Mouse (Mus musculus): ENCODE data around the gene Nfkbiz. TPM values are rescaled to one million over a fixed set of nuclear protein-coding genes. Genes with fewer than 3 reads are reported as not detected.

Gene Nfkbiz
- polyA plus RNA-seq, 1 experiment from 2014 or later: 10.0 TPM

DNA sequence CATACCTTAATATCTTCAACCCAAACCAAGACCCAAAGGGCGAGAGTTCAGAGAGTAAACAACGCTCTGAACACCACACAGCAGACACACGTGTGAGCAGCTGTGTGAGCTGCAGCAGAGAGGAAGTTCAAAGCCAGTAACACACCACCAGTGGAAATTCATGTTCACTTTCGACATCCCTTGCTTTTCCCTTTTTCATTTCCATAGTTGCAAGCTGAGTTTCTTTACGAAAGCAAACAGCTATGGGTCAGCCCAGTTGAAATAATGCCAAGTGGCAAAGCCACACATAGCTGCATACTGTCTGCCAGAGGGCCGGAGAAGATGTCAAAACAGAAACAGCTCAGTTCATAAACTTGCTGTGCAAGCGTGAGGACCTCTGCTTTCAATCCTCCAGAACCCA lies 39.9 kb downstream of the Nfkbiz start:
- Histone ChIP-seq H3K9me3 (replicated peaks; ENCODE audit: control insufficient read depth, low read length) (no peaks in the 10 kb centered on the region), H3K27ac (ENCODE audit: low read length) (no peak overlapping the region), H3K36me3 (ENCODE audit: control insufficient read depth, insufficient read depth, low read length) (no peaks in the 10 kb centered on the region), H3K9ac (ENCODE audit: low read length) (no peak overlapping the region), H3K27me3 (ENCODE audit: control insufficient read depth, insufficient read depth, low read length) (no peaks in the 10 kb centered on the region), H3K4me1 (ENCODE audit: control insufficient read depth, insufficient read depth, low read length) (peaks cover 5% of the 10 kb centered on the region; the same call in 1 of the 2 replicates), H3K4me2 (ENCODE audit: low read depth, low read length) (no peak overlapping the region), H3K4me3 (replicated peaks; ENCODE audit: low read length) (no peak overlapping the region)
- 65% methylated on average over 7 of the region's 7 CpGs for WGBS
- no peak for ATAC-seq (ENCODE audit: insufficient read depth, low FRiP score)

DNA sequence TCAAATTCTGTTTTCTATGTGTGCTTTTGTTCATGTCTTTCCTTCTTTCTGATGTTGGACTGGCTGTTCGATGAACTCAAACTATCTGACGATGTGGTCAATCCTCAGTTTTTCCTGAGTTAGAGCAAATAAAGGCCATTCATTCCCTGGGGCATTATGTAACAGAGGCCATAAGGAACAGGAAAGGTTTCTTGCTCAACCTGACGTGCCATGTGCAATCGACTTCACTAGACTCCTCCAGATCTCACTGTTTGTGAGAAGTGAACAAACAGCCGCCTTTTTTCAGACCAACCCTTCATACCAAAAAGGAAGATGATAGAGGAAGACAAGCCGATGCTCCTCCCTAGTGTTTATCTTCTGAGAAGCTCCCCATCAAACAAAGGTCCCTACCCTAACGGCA lies 48.4 kb downstream of the Nfkbiz start:
- Histone ChIP-seq H3K9ac (ENCODE audit: low read length) (no peak overlapping the region), H3K4me2 (ENCODE audit: low read depth, low read length) (no peak overlapping the region), H3K27me3 (ENCODE audit: control insufficient read depth, insufficient read depth, low read length) (no peaks in the 10 kb centered on the region), H3K36me3 (ENCODE audit: control insufficient read depth, insufficient read depth, low read length) (no peaks in the 10 kb centered on the region), H3K9me3 (replicated peaks; ENCODE audit: control insufficient read depth, low read length) (no peaks in the 10 kb centered on the region), H3K4me3 (replicated peaks; ENCODE audit: low read length) (no peak overlapping the region), H3K27ac (ENCODE audit: low read length) (no peak overlapping the region), H3K4me1 (ENCODE audit: control insufficient read depth, insufficient read depth, low read length) (no peaks in the 10 kb centered on the region)
- 79% methylated on average over 7 of the region's 7 CpGs for WGBS
- no peak for ATAC-seq (ENCODE audit: insufficient read depth, low FRiP score)

DNA sequence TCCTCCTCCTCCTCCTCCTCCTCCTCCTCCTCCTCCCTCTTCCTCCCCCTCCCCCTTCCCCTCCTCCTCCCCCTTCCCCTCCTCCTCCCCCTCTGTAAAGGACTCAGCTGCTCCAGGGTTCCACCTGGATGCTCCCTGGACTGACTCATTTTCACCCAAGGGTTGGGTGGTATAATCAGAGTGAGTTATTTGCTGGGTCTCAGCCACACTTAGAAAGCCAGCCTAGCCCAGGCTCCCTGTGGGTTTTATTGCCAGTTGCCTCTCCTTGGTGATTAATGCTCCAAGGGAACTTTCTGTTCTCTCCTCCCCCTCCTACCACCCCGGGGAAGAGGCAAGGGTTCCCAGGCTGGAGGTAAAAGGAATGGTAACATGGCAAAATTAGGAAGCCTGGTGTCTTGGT lies 49.4 kb downstream of the Nfkbiz start:
- H3K27ac ChIP-seq (ENCODE audit: low read length): no peak overlapping the region; the same call in 1 of the 2 replicates
- no peak overlapping the region for H3K4me3 ChIP-seq (replicated peaks; ENCODE audit: low read length)
- no peaks in the 10 kb centered on the region for H3K9me3 ChIP-seq (replicated peaks; ENCODE audit: control insufficient read depth, low read length)
- 36% methylated on average over 1 of the region's 1 CpGs for WGBS
- H3K27me3 ChIP-seq (ENCODE audit: control insufficient read depth, insufficient read depth, low read length): no peaks in the 10 kb centered on the region
- H3K36me3 ChIP-seq (ENCODE audit: control insufficient read depth, insufficient read depth, low read length): no peaks in the 10 kb centered on the region
- no peak for ATAC-seq (ENCODE audit: insufficient read depth, low FRiP score)
- H3K4me1 ChIP-seq (ENCODE audit: control insufficient read depth, insufficient read depth, low read length): no peaks in the 10 kb centered on the region
- H3K9ac ChIP-seq (ENCODE audit: low read length): no peak overlapping the region
- H3K4me2 ChIP-seq (ENCODE audit: low read depth, low read length): no peak overlapping the region

DNA sequence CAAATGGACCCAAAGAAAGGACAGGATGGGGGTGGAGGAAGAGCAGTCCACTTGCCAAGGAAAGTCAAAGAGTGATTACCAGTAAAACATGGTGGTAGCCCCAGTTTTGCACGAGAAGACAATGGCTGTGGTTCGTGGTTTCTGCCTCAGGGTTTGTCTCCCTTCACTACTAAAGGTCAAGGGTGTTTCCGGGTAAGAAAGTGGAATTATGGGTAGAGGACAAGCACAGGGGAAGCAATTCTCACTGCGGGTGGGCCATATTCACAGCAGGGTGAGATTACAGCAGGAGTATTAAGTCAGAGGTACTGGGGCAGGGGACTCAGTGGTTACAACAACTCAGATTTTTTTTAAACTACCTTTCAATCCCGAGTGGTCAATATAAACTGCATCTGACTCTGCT lies 50.0 kb downstream of the Nfkbiz start:
- ATAC-seq (ENCODE audit: insufficient read depth, low FRiP score): no peak
- Histone ChIP-seq H3K4me1 (ENCODE audit: control insufficient read depth, insufficient read depth, low read length) (no peaks in the 10 kb centered on the region), H3K4me2 (ENCODE audit: low read depth, low read length) (no peak overlapping the region), H3K27me3 (ENCODE audit: control insufficient read depth, insufficient read depth, low read length) (no peaks in the 10 kb centered on the region), H3K27ac (ENCODE audit: low read length) (no peak overlapping the region), H3K36me3 (ENCODE audit: control insufficient read depth, insufficient read depth, low read length) (no peaks in the 10 kb centered on the region), H3K9me3 (replicated peaks; ENCODE audit: control insufficient read depth, low read length) (no peaks in the 10 kb centered on the region), H3K9ac (ENCODE audit: low read length) (no peak overlapping the region), H3K4me3 (replicated peaks; ENCODE audit: low read length) (no peak overlapping the region)
- WGBS: 72% methylated on average over 5 of the region's 5 CpGs

DNA sequence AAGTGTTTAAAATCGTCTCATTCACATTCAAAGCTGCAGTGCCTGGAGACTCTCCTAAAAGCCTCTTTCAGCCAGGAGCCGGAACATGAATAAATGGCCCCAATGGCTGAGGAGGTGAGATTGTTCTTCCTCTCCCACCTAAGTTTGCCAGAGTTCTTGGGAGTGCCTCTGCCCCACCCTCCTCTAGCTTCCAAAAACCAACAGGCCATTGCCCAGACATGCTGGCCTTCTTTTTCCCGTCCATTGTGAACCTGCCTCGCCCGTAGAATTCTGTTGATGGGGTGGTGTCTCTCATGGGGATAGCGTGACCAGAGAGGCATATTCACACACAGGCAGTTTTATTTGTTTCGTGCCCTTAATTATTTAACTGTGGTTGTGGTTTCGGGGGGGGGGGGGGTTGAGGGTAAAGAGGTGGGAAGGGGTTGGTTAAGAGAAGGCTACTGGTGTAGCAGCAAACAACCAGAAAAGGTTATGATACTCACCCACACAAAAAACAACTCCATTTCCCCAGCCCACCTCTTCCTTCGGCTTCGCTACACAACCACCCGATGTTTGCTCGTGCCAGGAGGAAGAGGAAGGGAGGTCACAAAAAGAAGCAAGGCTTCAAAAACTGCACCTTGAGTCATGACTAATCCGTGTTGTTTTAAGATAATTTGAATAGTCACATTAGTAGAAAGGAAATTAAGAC lies 51.2 kb downstream of the Nfkbiz start:
- 80% methylated on average over 13 of the region's 13 CpGs for WGBS
- H3K4me3 ChIP-seq (replicated peaks; ENCODE audit: low read length): no peak overlapping the region
- peak overlapping the region; percentile 30; the same call in 1 of the 2 replicates for H3K27ac ChIP-seq (ENCODE audit: low read length)
- no peak overlapping the region for H3K4me2 ChIP-seq (ENCODE audit: low read depth, low read length)
- H3K4me1 ChIP-seq (ENCODE audit: control insufficient read depth, insufficient read depth, low read length): no peaks in the 10 kb centered on the region
- H3K27me3 ChIP-seq (ENCODE audit: control insufficient read depth, insufficient read depth, low read length): no peaks in the 10 kb centered on the region
- no peaks in the 10 kb centered on the region for H3K9me3 ChIP-seq (replicated peaks; ENCODE audit: control insufficient read depth, low read length)
- H3K36me3 ChIP-seq (ENCODE audit: control insufficient read depth, insufficient read depth, low read length): no peaks in the 10 kb centered on the region
- no peak for ATAC-seq (ENCODE audit: insufficient read depth, low FRiP score)
- H3K9ac ChIP-seq (ENCODE audit: low read length): no peak overlapping the region

DNA sequence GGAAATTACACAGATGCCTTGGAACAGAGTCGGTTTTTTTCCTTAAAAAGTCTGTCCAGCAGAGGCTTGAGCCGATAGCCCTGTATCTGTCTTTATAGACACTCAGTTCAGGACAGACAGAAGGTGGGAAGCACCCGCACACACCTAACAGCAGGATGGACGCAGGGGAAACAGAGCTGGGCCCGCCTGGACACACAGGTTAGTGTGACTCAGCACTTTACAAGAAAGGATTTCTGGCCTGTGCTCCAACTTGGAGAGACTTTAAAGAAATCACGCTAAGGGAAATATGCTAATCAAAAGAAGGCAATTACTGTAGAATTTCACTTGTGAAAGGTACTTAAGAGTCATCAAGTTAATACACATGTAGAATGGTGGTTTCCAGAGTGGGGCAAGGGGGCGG lies 54.3 kb downstream of the Nfkbiz start:
- no peak overlapping the region for H3K4me2 ChIP-seq (ENCODE audit: low read depth, low read length)
- H3K4me3 ChIP-seq (replicated peaks; ENCODE audit: low read length): no peak overlapping the region
- H3K9me3 ChIP-seq (replicated peaks; ENCODE audit: control insufficient read depth, low read length): no peaks in the 10 kb centered on the region
- no peaks in the 10 kb centered on the region for H3K36me3 ChIP-seq (ENCODE audit: control insufficient read depth, insufficient read depth, low read length)
- H3K4me1 ChIP-seq (ENCODE audit: control insufficient read depth, insufficient read depth, low read length): no peaks in the 10 kb centered on the region
- no peak overlapping the region for H3K9ac ChIP-seq (ENCODE audit: low read length)
- no peaks in the 10 kb centered on the region for H3K27me3 ChIP-seq (ENCODE audit: control insufficient read depth, insufficient read depth, low read length)
- WGBS: 76% methylated on average over 7 of the region's 7 CpGs
- H3K27ac ChIP-seq (ENCODE audit: low read length): peak overlapping the region; percentile 35; the same call in 1 of the 2 replicates
- no peak for ATAC-seq (ENCODE audit: insufficient read depth, low FRiP score)

DNA sequence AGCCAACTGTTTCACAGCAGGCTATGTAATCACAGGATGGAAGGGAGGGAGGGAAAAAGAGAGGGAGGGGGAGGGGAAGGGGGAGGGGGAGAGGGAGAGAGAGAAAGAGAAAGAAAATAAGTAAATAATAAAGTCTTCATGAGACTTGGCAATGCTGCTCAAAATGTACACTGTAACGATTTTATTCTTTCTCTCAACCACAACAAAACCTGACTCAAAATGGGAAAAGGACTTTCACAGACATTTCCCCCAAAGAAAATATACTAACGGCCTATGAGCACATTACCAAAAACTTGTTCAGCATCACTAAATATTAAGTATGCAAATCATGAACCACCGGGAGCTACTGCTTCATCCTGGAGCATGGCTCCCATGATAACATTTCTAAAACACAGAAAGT lies 54.8 kb downstream of the Nfkbiz start:
- H3K4me3 ChIP-seq (replicated peaks; ENCODE audit: low read length): no peak overlapping the region
- ATAC-seq (ENCODE audit: insufficient read depth, low FRiP score): no peak
- no peaks in the 10 kb centered on the region for H3K27me3 ChIP-seq (ENCODE audit: control insufficient read depth, insufficient read depth, low read length)
- no peaks in the 10 kb centered on the region for H3K4me1 ChIP-seq (ENCODE audit: control insufficient read depth, insufficient read depth, low read length)
- H3K36me3 ChIP-seq (ENCODE audit: control insufficient read depth, insufficient read depth, low read length): no peaks in the 10 kb centered on the region
- H3K4me2 ChIP-seq (ENCODE audit: low read depth, low read length): no peak overlapping the region
- H3K27ac ChIP-seq (ENCODE audit: low read length): peak overlapping the region; percentile 48; the same call in 1 of the 2 replicates
- no peak overlapping the region for H3K9ac ChIP-seq (ENCODE audit: low read length)
- no peaks in the 10 kb centered on the region for H3K9me3 ChIP-seq (replicated peaks; ENCODE audit: control insufficient read depth, low read length)
- 73% methylated on average over 3 of the region's 3 CpGs for WGBS

DNA sequence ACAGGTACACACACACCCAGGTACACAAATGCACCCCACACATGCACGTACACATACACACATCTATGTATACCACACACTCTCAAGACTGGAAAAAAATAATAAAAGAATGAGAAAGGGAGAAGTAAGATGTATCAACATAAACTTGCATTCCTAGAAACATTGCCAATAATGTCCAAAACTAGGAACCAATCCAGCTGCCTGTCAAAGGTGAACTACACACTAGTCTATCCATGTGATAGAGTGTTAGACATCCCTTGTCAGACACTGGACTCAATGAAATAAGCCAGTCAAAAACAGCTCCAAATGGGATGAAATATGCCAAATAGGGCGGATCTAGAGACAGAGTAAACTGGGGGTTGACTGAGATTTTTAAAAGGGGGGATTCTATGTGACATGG lies 55.8 kb downstream of the Nfkbiz start:
- Histone ChIP-seq H3K4me2 (ENCODE audit: low read depth, low read length) (no peak overlapping the region), H3K36me3 (ENCODE audit: control insufficient read depth, insufficient read depth, low read length) (no peaks in the 10 kb centered on the region), H3K9me3 (replicated peaks; ENCODE audit: control insufficient read depth, low read length) (no peaks in the 10 kb centered on the region), H3K27me3 (ENCODE audit: control insufficient read depth, insufficient read depth, low read length) (no peaks in the 10 kb centered on the region), H3K27ac (ENCODE audit: low read length) (no peak overlapping the region), H3K9ac (ENCODE audit: low read length) (no peak overlapping the region), H3K4me3 (replicated peaks; ENCODE audit: low read length) (no peak overlapping the region), H3K4me1 (ENCODE audit: control insufficient read depth, insufficient read depth, low read length) (no peaks in the 10 kb centered on the region)
- ATAC-seq (ENCODE audit: insufficient read depth, low FRiP score): no peak
- 82% methylated on average over 2 of the region's 2 CpGs for WGBS

DNA sequence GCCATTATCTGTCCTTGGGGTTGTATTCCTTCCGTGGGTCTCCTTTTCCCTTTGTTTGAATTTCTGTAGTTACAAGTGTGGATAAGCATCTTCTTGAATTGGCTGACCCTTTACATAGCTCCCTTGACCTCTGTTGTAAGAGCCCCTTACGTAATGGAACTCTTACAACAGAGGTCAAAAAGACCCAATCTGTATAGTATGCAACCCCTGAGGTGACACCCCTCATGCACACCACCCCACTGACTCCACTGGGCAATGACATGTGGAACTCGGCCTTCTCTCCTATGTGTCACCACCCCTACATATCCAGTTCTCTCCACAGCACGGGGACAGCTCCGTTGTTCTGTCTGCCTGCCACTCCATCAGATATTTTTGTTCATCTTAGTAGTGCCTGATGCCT lies 56.9 kb downstream of the Nfkbiz start:
- 65% methylated on average over 5 of the region's 5 CpGs for WGBS
- Histone ChIP-seq H3K36me3 (ENCODE audit: control insufficient read depth, insufficient read depth, low read length) (no peaks in the 10 kb centered on the region), H3K27ac (ENCODE audit: low read length) (no peak overlapping the region), H3K27me3 (ENCODE audit: control insufficient read depth, insufficient read depth, low read length) (no peaks in the 10 kb centered on the region), H3K4me1 (ENCODE audit: control insufficient read depth, insufficient read depth, low read length) (no peaks in the 10 kb centered on the region), H3K9me3 (replicated peaks; ENCODE audit: control insufficient read depth, low read length) (no peaks in the 10 kb centered on the region), H3K4me3 (replicated peaks; ENCODE audit: low read length) (no peak overlapping the region), H3K4me2 (ENCODE audit: low read depth, low read length) (no peak overlapping the region), H3K9ac (ENCODE audit: low read length) (no peak overlapping the region)
- no peak for ATAC-seq (ENCODE audit: insufficient read depth, low FRiP score)
